Mouse (Mus musculus): Measurements from ENCODE around the gene Gm10065. TPM values are rescaled to one million over a fixed set of nuclear protein-coding genes. Genes with fewer than 3 reads are reported as not detected.
A peak's percentile ranks its signal among the peaks of the same experiment; 100 is the strongest.
"Not testable (repeated sequence)": the region's sequence is repeated elsewhere in the genome, so short reads cannot be mapped to it uniquely, and the experiment has no call there.

Gm10065 gene
- not detected in 2 replicates for polyA plus RNA-seq (2015; fragmentation: Nextera tagmentation; extraction: Ambion mirVana)

DNA sequence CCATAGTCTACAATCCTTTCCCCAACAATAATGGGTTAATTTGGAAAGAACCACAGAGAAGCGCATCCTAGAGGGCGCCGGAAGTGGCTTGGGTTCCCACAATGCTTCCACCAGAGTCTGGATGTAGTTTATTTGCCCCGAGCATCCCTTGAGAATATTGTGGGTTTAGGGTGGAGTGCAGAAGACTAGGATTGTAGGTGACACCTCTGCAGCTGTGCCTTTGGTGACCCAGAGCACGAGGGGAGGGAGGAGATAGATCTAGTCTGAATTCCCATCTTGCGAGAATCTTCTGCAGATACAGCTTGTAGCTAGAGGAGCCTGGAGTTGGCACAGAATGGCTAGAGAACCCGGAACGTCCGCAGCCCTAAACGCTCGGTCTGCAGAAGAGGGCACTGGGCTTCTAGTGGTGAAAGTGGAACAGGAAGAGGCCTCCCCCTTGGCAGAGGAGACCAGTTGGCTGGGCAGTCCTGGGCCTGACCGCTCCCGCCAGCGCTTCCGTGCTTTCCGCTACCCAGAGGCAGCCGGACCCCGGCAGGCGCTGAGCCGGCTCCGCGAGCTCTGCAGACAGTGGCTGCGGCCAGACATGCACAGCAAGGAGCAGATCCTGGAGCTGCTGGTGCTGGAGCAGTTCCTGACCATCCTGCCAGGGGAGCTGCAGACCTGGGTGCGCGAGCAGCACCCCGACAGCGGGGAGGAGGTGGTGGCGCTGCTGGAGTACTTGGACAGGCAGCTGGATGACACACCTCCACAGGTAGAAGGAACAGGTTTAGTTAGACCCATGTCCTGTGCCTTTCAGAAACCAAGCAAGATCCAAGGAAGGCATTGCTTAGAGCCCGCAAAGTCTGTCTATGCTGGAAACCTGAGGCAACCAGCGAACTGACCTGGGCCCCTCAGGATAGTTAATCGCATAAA lies at the start of gene Gm10065, which contains the start of gene Zkscan4:
Gm10065 (minus strand) TSS at position 683 of the 912 bp plus-strand sequence.
Zkscan4 (plus strand) TSS at position 149 of the 912 bp plus-strand sequence.
- not testable (repeated sequence) for H3K27me3 ChIP-seq, H3K4me1 ChIP-seq, H3K9me3 ChIP-seq, H3K36me3 ChIP-seq
- H3K27ac ChIP-seq, result peak within 1 kb of the TSS; percentile 67; the same call in 1 of the 2 replicates
- WGBS, result 3% methylated on average over 31 of the region's 31 CpGs
- peak; percentile 83 for ATAC-seq (ENCODE audit: low FRiP score, low read depth)
- peak within 1 kb of the TSS; percentile 71 for H3K4me2 ChIP-seq (replicated peaks)
- H3K9ac ChIP-seq, result peak within 1 kb of the TSS; percentile 75
- peak within 1 kb of the TSS; percentile 61 for H3K4me3 ChIP-seq

- ATAC-seq (ENCODE audit: low FRiP score, low read depth), result peak; percentile 100
- 1% methylated on average over 21 of the region's 21 CpGs for WGBS
- H3K4me3 ChIP-seq, result peak overlapping the region; percentile 63
- no peaks in the 10 kb centered on the region for H3K4me1 ChIP-seq
- no peaks in the 10 kb centered on the region for H3K27me3 ChIP-seq
- no peaks in the 10 kb centered on the region for H3K9me3 ChIP-seq
- H3K4me2 ChIP-seq (replicated peaks), result peak overlapping the region; percentile 61
- H3K36me3 ChIP-seq, result no peaks in the 10 kb centered on the region
- H3K9ac ChIP-seq, result peak overlapping the region; percentile 65
- H3K27ac ChIP-seq, result peak overlapping the region; percentile 89
Observed at GRCm38 (mm10) chr13:21506221-21506649, 27.0 kb upstream of the Gm10065 start.

DNA sequence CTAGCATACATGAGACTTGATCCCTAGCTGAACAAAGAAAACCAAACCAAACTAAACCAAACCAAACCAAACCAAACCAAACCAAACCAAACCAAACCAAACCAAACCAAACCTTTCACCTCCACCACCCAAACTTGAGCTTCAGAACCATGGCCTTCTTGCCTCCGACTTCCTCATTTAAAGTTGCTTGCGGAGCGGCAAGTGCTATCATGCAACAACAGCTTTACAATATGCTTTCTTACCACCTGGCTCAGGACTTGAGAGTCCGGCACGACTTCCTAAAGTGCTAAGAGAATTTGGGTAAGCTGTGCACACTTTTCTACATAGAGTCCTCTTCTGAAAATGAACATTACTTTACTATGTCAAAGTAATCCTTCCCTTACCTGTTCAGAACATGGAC lies 23.1 kb upstream of the Gm10065 start:
- Histone ChIP-seq H3K4me2 (replicated peaks) (no peak overlapping the region), H3K4me3 (no peak overlapping the region), H3K9ac (no peak overlapping the region), H3K9me3 (no peaks in the 10 kb centered on the region), H3K36me3 (no peaks in the 10 kb centered on the region), H3K27ac (no peak overlapping the region), H3K4me1 (no peaks in the 10 kb centered on the region), H3K27me3 (no peaks in the 10 kb centered on the region)
- 82% methylated on average over 5 of the region's 5 CpGs for WGBS
- no peak for ATAC-seq (ENCODE audit: low FRiP score, low read depth)

DNA sequence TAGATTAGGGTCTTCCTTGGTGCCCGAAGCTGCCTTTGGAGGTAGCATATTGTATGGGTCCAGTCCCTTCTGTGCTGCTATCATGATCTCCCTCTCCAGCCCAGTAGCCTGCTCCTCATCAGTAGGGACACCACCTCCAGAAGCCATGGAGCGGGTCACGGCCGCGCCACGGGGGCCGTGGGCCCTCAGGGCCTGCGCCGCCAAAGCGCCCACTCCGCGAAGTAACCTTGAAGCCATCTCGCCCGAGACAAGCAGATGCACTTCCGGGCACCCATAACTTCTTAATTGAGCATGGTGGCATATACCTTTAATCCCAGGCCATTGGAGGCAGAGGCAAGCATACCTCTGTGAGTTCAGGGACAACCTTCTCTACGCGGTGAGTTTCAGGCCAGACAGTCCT lies 21.9 kb upstream of the Gm10065 start, which contains the start of gene Gm11273:
Gm11273 (minus strand) TSS at position 237 of the 400 bp plus-strand sequence.
- WGBS, result 91% methylated on average over 17 of the region's 17 CpGs
- ATAC-seq (ENCODE audit: low FRiP score, low read depth); H3K27me3 ChIP-seq; H3K27ac ChIP-seq; H3K4me1 ChIP-seq; H3K4me2 ChIP-seq (replicated peaks); H3K4me3 ChIP-seq; H3K9ac ChIP-seq; H3K9me3 ChIP-seq; H3K36me3 ChIP-seq: not testable (repeated sequence)

DNA sequence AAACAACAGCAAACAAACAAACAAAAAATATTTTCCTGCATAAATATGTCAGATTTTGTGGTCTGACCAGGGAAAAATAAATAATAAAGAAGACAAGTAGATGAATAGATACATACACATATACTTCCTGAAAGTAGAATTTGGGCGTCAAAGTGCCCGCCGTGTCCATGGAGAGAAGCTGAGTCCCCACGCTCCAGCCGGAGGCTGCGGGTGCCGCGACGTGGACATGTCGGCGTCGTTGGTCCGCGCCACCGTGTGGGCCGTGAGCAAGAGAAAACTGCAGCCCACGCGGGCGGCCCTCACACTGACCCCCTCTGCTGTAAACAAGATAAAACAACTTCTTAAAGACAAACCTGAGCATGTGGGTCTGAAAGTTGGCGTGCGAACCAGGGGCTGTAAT lies 15.8 kb upstream of the Gm10065 start, which contains the start of gene AK157302:
AK157302 (plus strand) TSS at position 144 of the 400 bp plus-strand sequence.
- WGBS, result 92% methylated on average over 21 of the region's 21 CpGs
- Histone ChIP-seq H3K4me3 (no peak within 1 kb of the TSS), H3K27me3 (no peaks in the 10 kb centered on the region), H3K9me3 (no peaks in the 10 kb centered on the region), H3K36me3 (no peaks in the 10 kb centered on the region), H3K4me2 (replicated peaks) (no peak within 1 kb of the TSS), H3K4me1 (no peaks in the 10 kb centered on the region), H3K9ac (no peak within 1 kb of the TSS), H3K27ac (no peak within 1 kb of the TSS)
- ATAC-seq (ENCODE audit: low FRiP score, low read depth), result no peak

- no peak for ATAC-seq (ENCODE audit: low FRiP score, low read depth)
- Histone ChIP-seq H3K9me3 (no peaks in the 10 kb centered on the region), H3K36me3 (no peaks in the 10 kb centered on the region), H3K27me3 (no peaks in the 10 kb centered on the region), H3K4me2 (replicated peaks) (no peak overlapping the region), H3K4me3 (no peak overlapping the region), H3K9ac (no peak overlapping the region), H3K27ac (no peak overlapping the region), H3K4me1 (no peaks in the 10 kb centered on the region)
- 91% methylated on average over 5 of the region's 5 CpGs for WGBS
Observed at GRCm38 (mm10) chr13:21492847-21493246, 13.6 kb upstream of the Gm10065 start.

DNA sequence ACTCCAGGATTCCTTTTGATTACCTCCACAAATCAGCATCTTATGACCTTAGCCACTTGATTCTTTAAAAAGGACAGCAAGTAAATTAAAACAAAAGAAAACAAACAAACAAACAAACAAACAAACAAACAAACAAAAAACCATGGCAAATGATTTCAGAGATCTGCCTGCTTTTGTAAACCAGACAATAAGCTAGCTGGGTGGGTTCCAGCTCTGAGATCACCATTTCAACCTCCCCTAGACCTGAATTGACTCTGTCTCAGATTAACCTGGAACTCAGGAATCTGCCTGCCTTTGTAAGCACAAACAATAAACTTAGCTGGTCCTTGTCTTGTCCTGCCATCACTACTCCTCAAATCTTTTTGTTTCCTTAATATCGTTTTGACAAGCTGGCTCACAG lies 7.6 kb upstream of the Gm10065 start:
- Histone ChIP-seq H3K27me3 (no peaks in the 10 kb centered on the region), H3K9me3 (peaks cover 4% of the 10 kb centered on the region; the same call in 1 of the 2 replicates), H3K4me3 (no peak overlapping the region), H3K36me3 (peaks cover 15% of the 10 kb centered on the region), H3K4me2 (replicated peaks) (no peak overlapping the region), H3K4me1 (no peaks in the 10 kb centered on the region), H3K27ac (no peak overlapping the region), H3K9ac (no peak overlapping the region)
- no peak for ATAC-seq (ENCODE audit: low FRiP score, low read depth)
- WGBS, result 89% methylated on average over 1 of the region's 1 CpGs

GRCm38 (mm10) chr13:21472427-21472826 lies 6.8 kb downstream of the Gm10065 start:
- ATAC-seq (ENCODE audit: low FRiP score, low read depth), result no peak

DNA sequence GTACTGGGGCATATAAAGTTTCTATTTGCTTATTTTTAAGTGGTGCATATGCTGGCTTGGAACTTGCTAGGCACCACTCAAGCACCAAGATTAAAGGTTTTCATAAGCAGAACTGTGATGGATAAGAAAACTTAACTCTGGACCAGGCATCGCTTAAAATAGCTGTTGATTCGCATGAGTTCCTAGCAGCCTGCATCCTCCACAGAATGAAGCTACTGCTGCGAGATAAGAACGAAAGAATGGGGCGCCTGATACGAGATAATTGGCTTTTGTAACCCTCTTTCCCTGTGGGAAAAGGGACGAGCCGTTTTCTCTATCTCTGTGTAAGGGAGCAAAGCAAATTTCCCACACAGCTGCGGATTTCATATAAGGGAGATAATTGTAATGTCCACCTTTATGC lies 10.1 kb downstream of the Gm10065 start:
- Histone ChIP-seq H3K4me2 (replicated peaks) (peak overlapping the region; percentile 89), H3K9me3 (0 out of 2 replicates have a peak, but pooled peaks cover 5% of the 10 kb centered on the region), H3K4me3 (0 out of 2 replicates have a peak overlapping the region, but pooled peaks have one; percentile 2), H3K9ac (no peak overlapping the region), H3K27ac (no peak overlapping the region), H3K27me3 (peaks cover 22% of the 10 kb centered on the region), H3K36me3 (no peaks in the 10 kb centered on the region), H3K4me1 (no peaks in the 10 kb centered on the region)
- 39% methylated on average over 9 of the region's 9 CpGs for WGBS
- ATAC-seq (ENCODE audit: low FRiP score, low read depth), result no peak

More at GRCm38 (mm10) chr13:21472427-21472826, 6.8 kb downstream of the Gm10065 start:
- H3K4me2 ChIP-seq (replicated peaks), result no peak overlapping the region
- WGBS, result 34% methylated on average over 4 of the region's 4 CpGs
- 0 out of 2 replicates have a peak, but pooled peaks cover under 1% of the 10 kb centered on the region for H3K9me3 ChIP-seq
- no peaks in the 10 kb centered on the region for H3K4me1 ChIP-seq
- H3K9ac ChIP-seq, result no peak overlapping the region
- no peak overlapping the region for H3K27ac ChIP-seq
- H3K27me3 ChIP-seq, result peaks cover 13% of the 10 kb centered on the region
- no peaks in the 10 kb centered on the region for H3K36me3 ChIP-seq
- no peak overlapping the region for H3K4me3 ChIP-seq

- peak within 1 kb of the TSS; percentile 62 for H3K4me3 ChIP-seq
- H3K27me3 ChIP-seq, result peaks cover 22% of the 10 kb centered on the region
- 0 out of 2 replicates have a peak, but pooled peaks cover 5% of the 10 kb centered on the region for H3K9me3 ChIP-seq
- ATAC-seq (ENCODE audit: low FRiP score, low read depth), result peak; percentile 99
- H3K4me2 ChIP-seq (replicated peaks), result peak within 1 kb of the TSS; percentile 89
- no peaks in the 10 kb centered on the region for H3K4me1 ChIP-seq
- peak within 1 kb of the TSS; percentile 77 for H3K9ac ChIP-seq
- no peaks in the 10 kb centered on the region for H3K36me3 ChIP-seq
- WGBS, result under 1% methylated on average over 54 of the region's 54 CpGs
- H3K27ac ChIP-seq, result no peak within 1 kb of the TSS
Observed at GRCm38 (mm10) chr13:21468061-21469019, 10.9 kb downstream of the Gm10065 start, which contains the start of gene Nkapl. Gene Nkapl (minus strand): TSS chr13:21468509.

GRCm38 (mm10) chr13:21467336-21467735 lies 11.9 kb downstream of the Gm10065 start:
- peaks cover 8% of the 10 kb centered on the region; the same call in 1 of the 2 replicates for H3K9me3 ChIP-seq
- H3K4me3 ChIP-seq, result no peak overlapping the region
- ATAC-seq (ENCODE audit: low FRiP score, low read depth), result no peak

More at GRCm38 (mm10) chr13:21467336-21467735, 11.9 kb downstream of the Gm10065 start:
- H3K36me3 ChIP-seq, result no peaks in the 10 kb centered on the region
- no peak overlapping the region for H3K4me2 ChIP-seq (replicated peaks)
- H3K9ac ChIP-seq, result no peak overlapping the region
- no peak overlapping the region for H3K27ac ChIP-seq
- 84% methylated on average over 10 of the region's 10 CpGs for WGBS
- no peaks in the 10 kb centered on the region for H3K4me1 ChIP-seq
- peaks cover 22% of the 10 kb centered on the region for H3K27me3 ChIP-seq

Measured in limb, embryonic 13.5 days (tissue).